Mouse (Mus musculus) heart, adult 2 months (tissue): ENCODE results near the gene Phldb2.

Source experiments
- CTCF ChIP-seq: fragments of 200-600 bp; IDR thresholded peaks from 2 replicates; pipeline ENCODE4 v1.8.1; 2022; ENCODE audit warnings: antibody characterized with exemption, mild to moderate bottlenecking, moderate library complexity
- POLR2A ChIP-seq: fragments of 200-500 bp; IDR thresholded peaks from 2 replicates; pipeline ENCODE4 v1.6.1; 2011; ENCODE audit warnings: mild to moderate bottlenecking, low read depth, low read length, control low read depth; ENCODE audit not compliant: insufficient read depth

GRCm38 (mm10) chr16:45849045-45849444 lies 104.4 kb downstream of the Phldb2 start:
- TF ChIP-seq POLR2A = no peak
- no peak for TF ChIP-seq CTCF
